Mouse (Mus musculus): ENCODE results near the gene H2al3.

Gene H2al3

GRCm38 (mm10) chrX:9849403-9849802 lies at the start of gene H2al3:
Gene H2al3 (plus strand): TSS chrX:9849703.
- no peak for DNase-seq (ENCODE audit: low spot score in 2 of 2)

GRCm38 (mm10) chrX:9810101-9810500 lies 39.4 kb upstream of the H2al3 start:
- no peak for DNase-seq (ENCODE audit: low spot score in 2 of 2)

- DNase-seq (ENCODE audit: low spot score in 2 of 2): no peak
Measured at GRCm38 (mm10) chrX:9812469-9812868, 37.0 kb upstream of the H2al3 start.

- no peak for DNase-seq (ENCODE audit: low spot score in 2 of 2)
Measured at GRCm38 (mm10) chrX:9834779-9835178, 14.7 kb upstream of the H2al3 start.

- no peak for DNase-seq (ENCODE audit: low spot score in 2 of 2)
Measured at GRCm38 (mm10) chrX:9846628-9847027, 2.9 kb upstream of the H2al3 start, which contains the start of gene Hypm. Gene Hypm (plus strand): TSS chrX:9846928.

GRCm38 (mm10) chrX:9861859-9862258 lies 12.4 kb downstream of the H2al3 start:
- DNase-seq (ENCODE audit: low spot score in 2 of 2): no peak

- DNase-seq (ENCODE audit: low spot score in 2 of 2): no peak
Measured at GRCm38 (mm10) chrX:9875519-9875918, 26.0 kb downstream of the H2al3 start.

GRCm38 (mm10) chrX:9885322-9885721 lies 35.8 kb downstream of the H2al3 start, which contains the start of gene Sytl5:
Gene Sytl5 (plus strand): TSS chrX:9885622.
- DNase-seq (ENCODE audit: low spot score in 2 of 2): no peak

Measured in right cerebral cortex, postnatal 36 days (tissue).